ENCODE assay signal across 36 mouse cellular contexts in the genomic region with DNA sequence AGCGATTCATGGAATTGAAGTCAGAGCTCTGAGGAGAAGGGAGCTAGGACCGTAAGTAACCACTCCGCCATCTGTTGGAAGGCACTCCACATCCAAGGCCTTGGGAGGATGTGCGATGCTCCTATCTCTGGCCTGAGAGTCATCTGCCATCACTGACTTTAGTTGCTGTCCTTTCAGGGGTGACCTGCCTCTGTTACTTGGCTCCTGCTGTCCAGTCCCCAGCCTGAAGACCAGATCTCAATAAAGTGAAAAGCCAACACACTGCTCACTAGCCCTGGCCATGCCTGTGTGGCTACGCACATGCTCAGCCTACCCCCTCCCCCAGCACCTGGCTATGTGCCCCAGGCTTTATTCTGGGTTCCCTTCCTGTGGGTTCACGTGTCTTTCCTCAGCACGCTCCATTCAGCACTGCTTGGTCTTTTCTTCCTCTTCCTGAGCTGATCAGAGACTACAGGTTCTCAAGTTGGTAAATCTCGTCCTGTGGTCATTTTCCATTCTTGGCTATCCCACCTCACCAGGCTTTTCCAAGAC. TPM values are rescaled to one million over a fixed set of nuclear protein-coding genes. Genes with fewer than 3 reads are reported as not detected.
DNase-seq lines count a peak whose midpoint lies in the region; ATAC-seq lines count a peak whose summit lies in the region.
"Had no signal": no experiment of that assay in that cellular context is flagged by ENCODE, and none has a peak within 500 bp of the region (broad histone marks: within the 10 kb centered on the region; RNA-seq: fewer than 3 reads in every experiment).

No protein-coding gene starts in this region.

- 83% methylated on average over 8 of the region's 8 CpGs for WGBS in hindbrain, embryonic 10.5 days
- 78% methylated on average over 8 of the region's 8 CpGs for WGBS in hindbrain, embryonic 16.5 days
- 79% methylated on average over 8 of the region's 8 CpGs for WGBS in limb, embryonic 10.5 days

- H3K4me1 ChIP-seq in hindbrain, embryonic 10.5 days (replicated peaks): peaks cover 32% of the 10 kb centered on the region
- H3K4me1 ChIP-seq in hindbrain, embryonic 16.5 days (ENCODE audit: control insufficient read depth, insufficient read depth, low read depth, low read length): peaks cover 2% of the 10 kb centered on the region; the same call in 1 of the 2 replicates
- peaks cover 26% of the 10 kb centered on the region for H3K4me1 ChIP-seq in limb, embryonic 10.5 days
- H3K4me1 ChIP-seq: liver, embryonic 12.5 days; megakaryocyte, embryonic 14.5 days had no signal

- no peak overlapping the region for H3K4me3 ChIP-seq in hindbrain, embryonic 10.5 days
- no peak overlapping the region for H3K4me3 ChIP-seq in hindbrain, embryonic 16.5 days (ENCODE audit: low read length)
- no peak overlapping the region for H3K4me3 ChIP-seq in limb, embryonic 10.5 days
- H3K4me3 ChIP-seq: liver, embryonic 12.5 days; megakaryocyte, embryonic 14.5 days; midbrain, embryonic 15.5 days had no signal

- no peaks in the 10 kb centered on the region for H3K36me3 ChIP-seq in hindbrain, embryonic 10.5 days
- H3K36me3 ChIP-seq in hindbrain, embryonic 16.5 days (ENCODE audit: control insufficient read depth, insufficient read depth, low read length): no peaks in the 10 kb centered on the region
- no peaks in the 10 kb centered on the region for H3K36me3 ChIP-seq in limb, embryonic 10.5 days
- H3K36me3 ChIP-seq: G1E; liver, embryonic 12.5 days; midbrain, embryonic 15.5 days had no signal

- no peaks in the 10 kb centered on the region for H3K9me3 ChIP-seq in hindbrain, embryonic 10.5 days
- no peaks in the 10 kb centered on the region for H3K9me3 ChIP-seq in hindbrain, embryonic 16.5 days (ENCODE audit: control insufficient read depth, low read length)
- H3K9me3 ChIP-seq in limb, embryonic 10.5 days (replicated peaks): no peaks in the 10 kb centered on the region
- H3K9me3 ChIP-seq: liver, embryonic 12.5 days; midbrain, embryonic 15.5 days had no signal

- no peak for ATAC-seq in hindbrain, embryonic 16.5 days
- ATAC-seq: forebrain, postnatal 0 days; intestine, postnatal 0 days; liver, embryonic 12.5 days; liver, postnatal 0 days; midbrain, embryonic 15.5 days had no signal

- no peaks in the 10 kb centered on the region for H3K27me3 ChIP-seq in hindbrain, embryonic 10.5 days (ENCODE audit: insufficient read depth, poor library complexity, severe bottlenecking)
- H3K27me3 ChIP-seq in hindbrain, embryonic 16.5 days (replicated peaks; ENCODE audit: control insufficient read depth, insufficient read depth, low read length): no peaks in the 10 kb centered on the region
- no peaks in the 10 kb centered on the region for H3K27me3 ChIP-seq in limb, embryonic 10.5 days (ENCODE audit: low read depth, poor library complexity, severe bottlenecking)
- H3K27me3 ChIP-seq: liver, embryonic 12.5 days; megakaryocyte, embryonic 14.5 days; midbrain, embryonic 15.5 days had no signal

- no peak overlapping the region for H3K9ac ChIP-seq in hindbrain, embryonic 16.5 days (ENCODE audit: low read depth, low read length)
- H3K9ac ChIP-seq: forebrain, postnatal 0 days; liver, embryonic 12.5 days; liver, postnatal 0 days; midbrain, embryonic 15.5 days had no signal

- no peak overlapping the region for H3K4me2 ChIP-seq in hindbrain, embryonic 16.5 days (ENCODE audit: low read length)
- H3K4me2 ChIP-seq: liver, embryonic 12.5 days; midbrain, embryonic 15.5 days had no signal

- DNase-seq in cerebellum, postnatal 14 days: peak; percentile 38 to 68
- DNase-seq in cerebellum, adult 9-10 months: no peak
- DNase-seq in hindbrain, embryonic 10.5 days (ENCODE audit: low spot score): no peak
- peak; percentile 21 for DNase-seq in left cerebral cortex, postnatal 4 days
- no peak for DNase-seq in left cerebral cortex, postnatal 36 days (ENCODE audit: low spot score in 2 of 2)
- no peak for DNase-seq in limb, embryonic 10.5 days (ENCODE audit: low spot score)
- DNase-seq: adrenal gland, adult 8-10 months; cerebellum, adult 11 months; cerebellum, adult 9-11 months; forebrain, postnatal 0 days; heart, postnatal 14 days; kidney, adult 9 months; kidney, postnatal 10 days; liver, postnatal 0 days; lung, postnatal 4 days; thymus, postnatal 4 days had no signal

- intact Hi-C loops in left cerebral cortex, postnatal 4 days (cut with DNase I): no loop called here
- intact Hi-C loops in left cerebral cortex, postnatal 36 days (cut with DNase I): no loop called here

- peak overlapping the region; percentile 45; the same call in 1 of the 2 replicates for H3K27ac ChIP-seq in hindbrain, embryonic 10.5 days
- H3K27ac ChIP-seq in hindbrain, embryonic 16.5 days (ENCODE audit: low read depth, low read length): no peak overlapping the region
- 0 out of 2 replicates have a peak overlapping the region, but pooled peaks have one; percentile 7 for H3K27ac ChIP-seq in limb, embryonic 10.5 days
- H3K27ac ChIP-seq: liver, embryonic 12.5 days; midbrain, embryonic 15.5 days had no signal

RNA-seq across cellular contexts. Expression of gene Gm4791, which starts 41.1 kb away (rescaled TPM):
- polyA plus RNA-seq in hindbrain, embryonic 10.5 days (2016; fragmentation: Nextera tagmentation; extraction: Ambion mirVana): 0.21 TPM in 1 of 2 replicates, not detected in the other
- not detected in 2 replicates for polyA plus RNA-seq in hindbrain, embryonic 16.5 days (2015; fragmentation: Nextera tagmentation; extraction: Ambion mirVana)
- not detected for total RNA-seq in left cerebral cortex, postnatal 4 days (2021)
- total RNA-seq in left cerebral cortex, postnatal 36 days (2021): not detected
- polyA plus RNA-seq in limb, embryonic 10.5 days (2016; fragmentation: Nextera tagmentation; extraction: Ambion mirVana): not detected in 2 replicates
- total RNA-seq: adrenal gland, adult 8-10 months; forebrain, postnatal 0 days; G1E; gastrocnemius, adult 8-10 months; gastrocnemius, postnatal 4 days; heart, adult 8-10 months; heart, postnatal 14 days; left cerebral cortex, postnatal 10 days; neutrophil, adult 5-6 weeks had no signal
- polyA plus RNA-seq: cortical plate, adult 2 months; forebrain, postnatal 0 days; G1E; heart, embryonic 14.5 days; intestine, postnatal 0 days; large intestine, adult 2 months; liver, embryonic 12.5 days; liver, postnatal 0 days; lung, embryonic 16.5 days; midbrain, embryonic 15.5 days; neural tube, embryonic 11.5 days; small intestine, adult 2 months; stomach, embryonic 14.5 days; testis, adult 2 months; thymus, postnatal 0 days had no signal

Comparison
In these comparisons a context has a peak if more than half of its experiments do, and no peak if none do; other contexts are left out.
1. DNase-seq: peak in cerebellum, postnatal 14 days (2 of 2) and left cerebral cortex, postnatal 4 days (single experiment); none in cerebellum, adult 9-10 months (single experiment), hindbrain, embryonic 10.5 days (single experiment), left cerebral cortex, postnatal 36 days (0 of 2) and limb, embryonic 10.5 days (single experiment).